Mouse (Mus musculus): Measurements from ENCODE around the gene Rbms1. TPM values are rescaled to one million over a fixed set of nuclear protein-coding genes. Genes with fewer than 3 reads are reported as not detected.

The Rbms1 gene
- total RNA-seq, 2 experiments from 2014 or later: 21.8 to 22.1 TPM

GRCm38 (mm10) chr2:60918401-60918800 is 44.6 kb downstream of the Rbms1 start:
- no peak for DNase-seq

- DNase-seq: no peak
Observed at GRCm38 (mm10) chr2:60914524-60915280, 48.3 kb downstream of the Rbms1 start.

GRCm38 (mm10) chr2:60913281-60913680 is 49.7 kb downstream of the Rbms1 start:
- DNase-seq: no peak

- DNase-seq: no peak
Observed at GRCm38 (mm10) chr2:60911716-60912115, 51.3 kb downstream of the Rbms1 start.

GRCm38 (mm10) chr2:60910820-60911219 is 52.2 kb downstream of the Rbms1 start:
- peak; percentile 50 for DNase-seq

- no peak for DNase-seq
Observed at GRCm38 (mm10) chr2:60908551-60908950, 54.4 kb downstream of the Rbms1 start.

GRCm38 (mm10) chr2:60908116-60908515 is 54.9 kb downstream of the Rbms1 start:
- no peak for DNase-seq

GRCm38 (mm10) chr2:60905283-60905682 is 57.7 kb downstream of the Rbms1 start:
- no peak for DNase-seq

GRCm38 (mm10) chr2:60904141-60904540 is 58.9 kb downstream of the Rbms1 start:
- no peak for DNase-seq

GRCm38 (mm10) chr2:60903535-60903934 is 59.5 kb downstream of the Rbms1 start:
- peak; percentile 46 for DNase-seq

GRCm38 (mm10) chr2:60902446-60903137 is 60.4 kb downstream of the Rbms1 start:
- DNase-seq: no peak

GRCm38 (mm10) chr2:60901511-60901951 is 61.5 kb downstream of the Rbms1 start:
- DNase-seq: peak; percentile 58

GRCm38 (mm10) chr2:60901013-60901412 is 62.0 kb downstream of the Rbms1 start:
- DNase-seq: no peak

- no peak for DNase-seq
Observed at GRCm38 (mm10) chr2:60893042-60893441, 70.0 kb downstream of the Rbms1 start.

- peak; percentile 33 for DNase-seq
Observed at GRCm38 (mm10) chr2:60883931-60884330, 79.1 kb downstream of the Rbms1 start.

GRCm38 (mm10) chr2:60883043-60883365 is 80.0 kb downstream of the Rbms1 start:
- DNase-seq: no peak

GRCm38 (mm10) chr2:60882202-60883042 is 80.6 kb downstream of the Rbms1 start:
- DNase-seq: no peak

GRCm38 (mm10) chr2:60881571-60882041 is 81.4 kb downstream of the Rbms1 start:
- DNase-seq: no peak

GRCm38 (mm10) chr2:60880789-60881570 is 82.0 kb downstream of the Rbms1 start:
- DNase-seq: peak; percentile 83

- DNase-seq: no peak
Observed at GRCm38 (mm10) chr2:60879966-60880788, 82.8 kb downstream of the Rbms1 start.

Data from gastrocnemius, postnatal 25 days (tissue).